Mouse (Mus musculus) heart, adult 11 months (tissue): ENCODE measurements around the gene Fam83f.

Experiments used
- DNase-seq: peaks from one replicate; pipeline ENCODE4 v3.0.0; 2022

Gene Fam83f

DNA sequence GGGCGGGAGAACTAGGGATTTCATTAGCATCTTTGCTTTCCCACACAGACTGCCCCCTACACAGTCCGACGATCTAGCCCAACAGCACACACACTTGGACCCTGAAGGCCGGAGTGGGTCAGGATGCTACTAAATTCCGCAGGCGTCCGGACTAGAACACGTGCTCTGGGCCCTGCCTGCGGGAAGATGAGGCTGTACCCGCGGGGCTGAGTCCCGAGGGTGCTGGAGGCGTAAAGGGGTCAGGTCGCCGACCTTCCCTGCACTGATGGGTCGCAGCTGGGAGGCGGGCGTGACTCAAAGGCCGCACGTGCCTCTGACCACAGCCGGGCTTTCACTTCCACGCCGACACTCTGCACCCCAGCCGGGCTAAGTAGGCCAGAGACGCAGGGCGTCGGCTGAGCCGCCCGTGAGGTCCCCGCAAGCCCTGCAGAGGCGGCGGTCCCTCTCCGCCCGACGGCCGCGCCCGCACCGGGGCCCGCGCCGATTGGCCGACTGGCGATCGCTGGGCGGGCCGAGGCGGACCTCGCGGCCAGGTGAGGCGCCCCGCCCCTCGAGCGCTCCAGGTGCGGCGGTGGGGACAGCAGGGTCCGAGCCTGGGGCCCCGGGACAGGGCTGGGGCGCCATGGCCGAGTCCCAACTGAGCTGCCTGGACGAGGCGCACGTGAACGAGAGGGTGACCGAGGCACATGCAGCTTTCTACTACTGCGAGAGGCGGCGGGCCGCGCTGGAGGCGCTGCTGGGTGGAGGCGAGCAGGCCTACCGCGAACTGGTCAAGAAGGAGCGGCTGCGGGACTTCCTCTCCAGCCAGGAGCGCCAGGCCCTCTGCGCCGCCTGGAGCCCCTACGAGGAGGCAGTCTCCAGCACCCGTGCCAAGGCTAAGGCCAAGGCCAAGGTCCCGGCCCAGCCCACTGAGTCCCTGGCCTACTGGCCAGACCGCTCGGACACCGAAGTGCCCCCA, at the start of gene Fam83f:
TSS of gene Fam83f (plus strand) at position 553 of the 958 bp plus-strand sequence.
- DNase-seq, result peak; percentile 96

DNA sequence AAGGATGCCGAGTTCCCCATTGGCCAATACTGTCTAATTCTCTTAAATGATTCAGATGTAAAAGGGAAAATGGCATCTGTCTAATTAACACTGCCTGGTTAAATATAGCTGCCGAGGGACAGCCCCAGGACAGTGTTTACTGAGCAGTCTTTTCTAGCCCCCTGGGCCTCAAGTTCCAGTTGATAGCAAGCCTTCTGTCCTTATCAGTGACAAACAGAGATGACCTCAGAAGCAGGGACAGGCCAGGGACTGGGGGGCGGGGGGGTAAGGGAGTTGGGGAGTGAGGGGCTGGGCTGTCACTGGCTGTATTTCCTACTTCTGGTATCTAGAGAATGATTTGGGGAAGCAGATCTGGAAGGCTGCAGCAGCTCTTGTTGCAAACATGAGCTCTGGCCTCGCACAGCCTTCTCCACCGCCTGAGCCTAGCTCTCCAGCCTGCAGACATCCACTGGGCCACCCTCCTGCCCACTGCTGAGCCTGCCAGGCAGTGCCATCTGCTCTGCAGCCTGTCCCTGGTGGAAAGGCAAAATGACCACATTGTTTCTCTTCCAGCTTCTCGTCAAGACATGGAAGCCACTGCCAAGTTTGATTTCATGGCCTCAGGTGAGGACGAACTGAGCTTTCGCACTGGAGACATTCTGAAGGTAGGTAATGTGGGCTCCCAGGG, 48.3 kb upstream of the Fam83f start:
- no peak for DNase-seq

DNA sequence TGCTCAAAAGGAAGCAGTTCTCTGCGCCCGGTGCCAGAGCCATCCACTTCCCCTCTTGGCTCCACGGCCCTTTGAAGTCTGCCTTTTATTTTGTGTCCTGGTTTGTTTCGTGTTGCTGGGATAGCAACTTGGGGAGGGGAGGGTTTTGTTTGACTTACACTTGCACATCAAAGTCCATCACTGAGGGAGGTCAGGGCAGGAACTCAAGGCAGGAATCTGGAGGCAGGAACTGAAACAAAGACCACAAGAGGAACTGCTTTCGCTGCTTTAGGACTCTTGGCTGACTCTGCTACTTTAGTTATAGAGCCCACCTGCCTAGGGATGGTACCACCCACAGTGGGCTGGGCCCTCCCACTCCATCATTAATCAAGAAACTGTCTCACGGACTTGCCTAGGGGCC, 45.2 kb upstream of the Fam83f start:
- no peak for DNase-seq

DNA sequence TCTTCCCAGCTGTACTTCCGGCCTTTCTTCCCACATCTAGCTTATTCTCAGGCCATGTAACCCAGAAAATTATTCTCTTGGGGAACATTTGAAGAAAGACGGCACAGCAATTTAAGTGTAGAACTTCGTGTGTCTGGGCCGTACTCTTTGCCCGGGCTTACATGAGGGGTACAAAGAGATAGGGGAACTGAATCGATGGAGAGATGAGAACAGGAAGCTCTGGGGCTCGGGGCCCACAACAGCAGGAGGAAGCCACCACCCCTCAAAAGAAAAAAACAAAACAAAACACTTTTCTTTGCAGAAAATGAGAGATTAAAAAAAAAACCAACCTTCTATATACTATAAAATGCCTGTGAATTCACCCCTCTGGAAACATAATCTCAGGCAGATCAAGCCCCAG, 41.5 kb upstream of the Fam83f start:
- no peak for DNase-seq

DNA sequence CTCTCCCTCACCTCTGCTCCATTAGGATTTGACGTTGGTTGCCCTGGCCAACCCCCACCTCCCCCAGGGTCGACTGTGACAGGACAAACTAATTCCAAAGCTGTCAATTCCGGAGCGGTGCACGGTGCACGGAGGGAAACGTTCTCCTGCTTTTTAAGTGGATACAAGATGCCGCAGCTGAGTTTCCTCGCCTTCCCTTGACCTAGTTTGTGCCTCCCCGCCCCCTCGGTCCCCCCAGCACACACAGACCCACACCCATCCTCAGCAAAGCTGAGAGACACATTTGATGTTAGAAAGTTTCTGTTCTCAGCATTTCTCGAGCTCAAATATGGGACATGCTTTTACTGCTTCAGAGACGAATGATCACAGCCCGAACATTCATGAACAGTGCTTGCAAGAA, 40.9 kb upstream of the Fam83f start:
- no peak for DNase-seq

DNA sequence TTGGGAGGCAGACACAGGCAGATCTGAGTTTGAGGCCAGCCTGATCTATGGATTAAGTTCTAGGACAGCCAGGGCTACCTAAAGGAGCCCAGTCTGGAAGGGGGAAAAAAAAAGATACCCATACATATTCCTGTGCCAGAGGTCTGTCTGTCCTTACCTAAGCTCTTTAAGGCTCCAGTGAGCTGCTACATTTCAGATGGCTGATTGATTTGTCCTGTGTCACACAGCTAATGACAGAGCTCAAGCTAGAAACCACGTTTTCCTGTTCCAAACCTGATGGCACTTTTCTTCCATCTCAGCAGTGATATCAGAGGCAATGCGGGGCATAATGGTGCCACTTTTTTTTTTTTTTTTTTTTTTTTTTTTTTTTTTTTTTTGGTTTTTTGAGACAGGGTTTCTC, 40.3 kb upstream of the Fam83f start:
- no peak for DNase-seq

DNA sequence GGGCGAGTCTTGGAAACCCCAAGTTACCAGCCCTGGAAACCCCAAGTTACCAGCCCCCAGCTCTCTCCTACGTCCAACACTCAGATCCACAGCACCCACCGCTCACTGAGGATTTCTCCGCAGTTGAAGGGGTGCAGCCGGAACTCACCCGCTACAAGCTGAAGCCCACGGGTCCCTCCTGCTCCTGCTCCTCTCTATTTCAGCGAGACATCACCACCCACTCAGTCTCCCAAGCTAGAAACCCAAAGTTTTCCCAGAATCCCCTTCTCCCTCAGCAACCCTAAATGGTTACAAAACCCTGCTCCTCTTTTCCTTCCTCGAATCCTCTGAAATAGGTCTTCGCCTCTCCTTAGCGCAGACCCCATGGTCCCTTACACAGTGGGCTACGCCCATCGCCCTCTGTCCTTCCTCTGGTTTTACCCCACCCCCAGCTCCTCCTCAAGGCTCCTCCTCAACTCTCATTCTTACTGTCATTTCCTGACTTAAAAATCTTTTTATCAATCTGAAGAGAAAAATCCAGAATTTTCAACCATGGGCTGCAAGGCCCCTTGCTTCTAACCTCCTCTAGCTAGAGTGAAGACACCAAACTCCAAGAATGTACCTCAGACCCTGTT, 39.3 kb upstream of the Fam83f start:
- DNase-seq, result no peak

DNA sequence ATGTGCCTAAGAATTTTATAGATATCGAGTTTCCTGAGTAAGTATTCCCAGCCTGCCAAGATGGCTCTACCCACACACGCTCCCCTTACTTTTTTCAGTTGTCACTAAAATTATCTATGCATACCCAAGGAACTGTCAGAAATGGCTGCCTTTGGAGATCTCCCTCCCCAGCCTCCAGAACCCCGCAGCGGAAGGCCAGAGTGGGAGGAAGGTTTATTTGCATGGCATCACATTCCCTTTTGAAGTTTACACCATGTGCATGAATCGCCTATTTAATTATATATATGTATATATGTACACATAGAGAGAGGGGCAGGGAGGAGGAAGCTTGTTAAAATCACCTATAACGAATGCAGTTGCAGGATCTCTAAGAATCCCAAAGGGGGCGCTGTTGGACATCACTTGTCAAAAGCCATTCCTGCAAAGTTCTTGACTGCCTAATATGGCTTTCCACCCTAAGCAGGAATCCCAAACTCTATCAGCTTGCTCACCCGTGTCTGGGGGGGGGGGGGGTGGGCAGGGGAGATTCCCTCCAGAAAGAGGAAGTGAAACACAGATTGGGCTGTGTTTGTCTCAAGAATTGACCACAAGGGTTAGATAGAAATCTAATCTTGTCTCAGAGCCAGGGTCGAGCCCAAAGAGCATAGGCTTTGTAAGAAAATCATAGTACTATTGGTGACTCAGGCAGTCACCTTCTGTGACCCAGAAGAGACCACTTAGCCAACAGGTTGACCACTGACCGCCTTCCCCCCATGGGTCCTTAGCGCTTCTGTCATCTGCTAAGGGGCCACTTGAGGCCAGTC, 37.1 kb upstream of the Fam83f start:
- peak; percentile 87 for DNase-seq

DNA sequence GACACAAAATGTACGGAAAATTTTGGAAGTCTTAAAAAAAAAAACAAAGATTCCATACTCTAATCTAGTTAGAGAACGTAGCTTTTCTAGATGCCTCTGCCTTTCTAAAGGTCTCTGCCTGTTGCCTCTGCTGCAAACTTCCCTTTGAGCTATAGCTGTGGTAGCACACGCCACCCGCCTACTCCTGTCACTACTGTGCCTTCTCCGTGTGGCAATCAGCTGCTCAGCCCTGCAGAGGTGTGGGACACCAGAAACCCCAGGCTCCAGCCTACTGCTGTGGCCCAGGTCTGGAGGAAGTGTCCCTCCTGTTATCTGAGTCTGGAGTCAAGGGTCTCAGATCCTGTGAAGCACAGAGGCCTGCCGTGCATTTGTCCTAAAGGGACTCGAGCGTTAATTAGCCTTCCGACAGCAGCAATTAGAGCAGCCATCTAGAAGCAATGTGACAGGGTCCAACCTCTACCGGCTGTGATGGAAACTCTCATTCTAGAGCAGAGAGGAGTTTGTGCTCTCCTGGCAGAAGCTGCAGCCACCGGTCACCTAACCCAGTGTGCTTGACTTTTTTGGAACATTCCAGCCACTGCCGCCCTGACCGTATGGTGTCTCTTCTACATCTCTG, 34.8 kb upstream of the Fam83f start:
- no peak for DNase-seq

DNA sequence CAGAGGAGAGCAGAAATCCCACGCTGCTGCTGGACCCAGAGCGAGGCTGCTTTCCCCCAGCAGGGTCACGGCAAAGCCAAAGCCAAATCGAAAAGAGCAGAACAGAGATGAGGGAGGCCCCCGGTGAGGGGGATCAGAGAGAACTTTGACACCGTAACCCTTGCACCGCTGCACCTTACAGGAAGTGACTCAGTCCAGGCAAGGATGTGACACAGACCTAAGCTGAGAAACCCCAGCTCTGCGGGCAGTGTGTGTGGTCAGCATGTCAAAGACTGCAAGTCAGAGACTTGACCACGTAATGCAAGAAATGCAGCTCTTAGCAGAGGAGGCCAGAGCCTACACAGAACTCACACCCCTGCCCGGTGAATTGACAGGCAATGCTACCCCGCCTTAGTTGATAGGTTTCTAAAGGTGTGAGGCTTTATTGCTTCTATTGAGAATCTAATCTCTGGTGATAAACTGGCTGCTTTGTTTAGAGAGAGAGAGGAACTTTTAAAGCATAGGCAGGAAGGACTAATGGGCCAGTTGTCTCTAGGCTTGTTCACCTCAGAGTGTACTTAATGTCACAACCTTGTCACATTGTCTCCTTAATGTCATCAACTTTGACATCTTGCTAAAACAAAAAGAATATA, 32.5 kb upstream of the Fam83f start:
- peak; percentile 88 for DNase-seq

DNA sequence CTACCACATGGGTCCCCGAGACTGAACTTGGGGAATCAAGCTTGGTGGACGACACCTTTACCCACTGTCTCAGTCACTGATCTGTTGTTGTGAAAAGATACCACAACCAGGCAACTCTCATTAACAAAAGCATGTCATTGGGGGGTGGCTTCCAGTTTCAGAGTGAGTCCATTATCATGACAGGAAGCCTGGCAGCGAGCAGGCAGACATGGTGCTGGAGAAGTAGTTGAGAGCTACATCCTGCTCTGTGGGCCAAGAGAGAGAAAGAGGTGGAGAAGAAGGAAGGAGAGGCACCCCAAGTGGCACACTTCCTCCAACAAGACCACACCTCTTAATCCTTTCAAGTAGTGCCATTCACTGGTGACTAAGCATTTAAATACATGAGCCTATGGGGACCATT, 31.8 kb upstream of the Fam83f start:
- no peak for DNase-seq

DNA sequence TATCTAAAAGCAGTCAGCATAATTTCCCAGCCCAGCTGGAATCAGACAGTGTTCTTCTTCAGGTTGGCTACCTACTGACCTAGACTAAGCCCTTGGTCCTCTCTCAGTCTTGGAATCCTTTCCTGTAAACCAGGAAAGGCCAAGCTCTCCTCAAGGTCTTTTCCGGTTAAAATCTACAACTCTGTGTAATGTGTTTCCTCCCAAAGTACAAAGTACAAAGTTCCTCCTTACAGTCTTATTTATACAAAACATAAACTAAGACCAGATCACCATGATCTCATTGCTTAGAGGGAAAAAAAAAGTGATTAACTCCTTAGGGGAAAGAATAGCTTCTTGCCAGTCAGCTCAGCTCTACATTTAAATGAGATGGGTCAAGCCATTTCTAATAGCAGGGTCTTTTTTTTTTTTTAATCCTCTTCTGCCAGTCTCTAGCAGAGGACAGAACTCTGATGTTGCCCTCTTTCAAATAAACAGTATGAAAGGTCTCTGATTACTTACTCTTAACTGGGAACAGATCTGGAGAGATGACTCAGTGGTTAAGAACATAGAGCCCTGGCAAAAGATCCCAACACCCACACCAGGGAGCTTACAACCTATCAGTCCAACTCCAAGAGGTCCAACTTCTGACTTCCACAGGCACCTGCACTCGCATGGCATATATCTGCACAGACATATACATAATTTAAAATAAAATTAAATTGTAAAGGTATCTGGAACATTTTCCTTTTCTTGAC, 29.8 kb upstream of the Fam83f start:
- no peak for DNase-seq

DNA sequence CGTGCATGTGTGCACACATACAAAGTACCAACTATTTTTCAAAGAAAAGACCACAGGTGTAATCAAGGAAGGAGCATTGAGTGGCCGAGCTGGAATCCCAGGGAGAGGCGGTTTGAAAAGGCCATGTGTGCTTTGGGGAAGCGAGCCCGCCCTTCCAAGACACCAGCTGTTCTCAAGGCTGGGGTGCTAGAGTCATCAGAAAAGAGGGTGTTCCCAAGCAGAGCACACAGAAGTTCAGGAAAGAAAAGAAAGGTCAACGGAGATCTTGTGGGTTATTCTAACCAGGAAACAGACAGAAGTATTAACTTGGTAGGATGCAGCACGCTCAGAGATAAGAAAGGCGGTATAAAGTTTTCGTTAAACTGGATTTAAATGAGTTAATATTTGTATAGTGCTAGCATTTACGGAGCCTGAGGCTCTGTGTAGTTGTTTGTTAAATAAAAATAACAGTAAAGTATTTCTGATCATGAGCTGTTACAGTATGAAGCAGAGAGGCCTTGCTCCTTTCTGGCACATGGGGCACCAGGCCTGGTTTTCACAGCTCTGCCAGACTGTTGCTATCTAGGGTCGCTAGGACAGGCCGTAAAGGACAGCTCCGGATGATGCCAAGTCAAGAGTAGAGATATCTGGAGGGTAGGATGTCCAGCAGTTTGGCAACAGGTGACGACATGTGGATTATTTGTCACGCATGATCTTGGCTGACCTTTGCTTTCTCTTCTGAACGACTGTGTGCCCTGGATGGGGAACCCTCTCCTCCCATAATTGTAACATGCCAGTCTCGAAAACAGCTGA, 26.4 kb upstream of the Fam83f start:
- no peak for DNase-seq

DNA sequence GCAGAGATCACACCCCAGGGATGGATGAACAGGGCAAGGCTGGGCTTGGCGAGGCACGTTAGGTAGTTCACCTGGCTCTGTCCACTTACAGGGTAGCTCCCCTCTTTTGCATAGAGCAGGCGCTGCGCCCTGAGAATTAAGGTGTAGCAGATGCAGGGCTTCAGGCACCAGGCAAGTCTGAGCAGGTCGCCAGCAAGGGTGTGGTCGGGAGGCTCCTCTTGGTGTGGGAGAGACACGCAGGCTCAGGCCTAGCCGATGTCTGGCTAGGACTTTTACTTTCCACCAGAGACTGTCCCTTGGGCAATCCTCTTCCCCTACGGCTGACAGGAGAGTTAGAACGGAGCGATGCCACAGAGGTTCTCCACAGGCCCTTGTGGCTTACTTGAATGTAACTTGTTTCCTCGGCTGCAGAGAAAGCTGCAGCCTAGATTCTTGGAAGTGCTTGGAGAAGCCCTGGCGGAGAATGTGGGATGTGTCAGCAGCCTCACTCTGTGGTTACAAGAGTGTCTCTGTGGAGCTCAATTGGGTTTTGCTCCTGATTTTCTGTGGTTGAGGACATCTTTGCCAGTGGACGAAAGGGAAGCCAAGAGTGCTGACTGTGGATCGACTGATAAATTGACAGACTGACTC, 22.6 kb upstream of the Fam83f start:
- no peak for DNase-seq

DNA sequence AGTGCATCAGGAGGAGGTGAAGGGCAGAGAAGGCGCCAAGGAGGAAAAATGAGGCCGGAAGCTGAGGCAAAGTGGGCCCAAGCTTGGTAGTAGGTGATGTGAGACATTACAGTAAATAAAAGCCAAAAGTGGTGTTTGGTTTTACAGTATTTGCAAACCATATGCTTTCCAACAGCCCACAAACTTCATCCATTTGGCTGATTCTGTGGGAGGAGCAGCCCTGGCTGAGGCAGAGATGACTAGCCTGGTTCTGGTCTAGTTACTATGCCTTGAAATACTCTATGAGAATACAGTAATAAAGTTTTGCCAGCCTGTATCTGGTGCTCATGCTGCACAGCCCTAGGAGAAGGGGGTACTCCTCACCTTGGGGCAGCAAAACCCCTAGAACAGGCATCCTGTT, 21.2 kb upstream of the Fam83f start:
- no peak for DNase-seq

DNA sequence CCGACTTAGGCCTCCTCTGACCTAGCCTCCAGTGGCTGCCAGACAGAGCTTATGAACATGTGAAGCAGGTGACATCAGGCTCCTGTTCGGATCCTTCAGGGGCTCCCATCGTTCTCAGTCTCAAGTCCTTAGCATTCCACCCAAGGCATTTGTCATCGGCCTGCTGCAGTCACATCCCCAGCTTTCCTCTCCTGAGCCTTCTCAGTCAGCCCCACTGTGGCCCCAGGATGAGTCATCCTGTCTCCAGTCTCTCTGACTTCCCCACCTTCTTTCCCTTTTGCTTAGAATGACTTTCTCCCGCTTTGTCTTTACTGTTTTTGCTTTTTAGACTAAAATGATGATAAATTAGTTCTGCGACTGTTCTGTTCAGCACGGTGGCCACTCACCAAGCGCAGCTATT, 17.8 kb upstream of the Fam83f start:
- no peak for DNase-seq

DNA sequence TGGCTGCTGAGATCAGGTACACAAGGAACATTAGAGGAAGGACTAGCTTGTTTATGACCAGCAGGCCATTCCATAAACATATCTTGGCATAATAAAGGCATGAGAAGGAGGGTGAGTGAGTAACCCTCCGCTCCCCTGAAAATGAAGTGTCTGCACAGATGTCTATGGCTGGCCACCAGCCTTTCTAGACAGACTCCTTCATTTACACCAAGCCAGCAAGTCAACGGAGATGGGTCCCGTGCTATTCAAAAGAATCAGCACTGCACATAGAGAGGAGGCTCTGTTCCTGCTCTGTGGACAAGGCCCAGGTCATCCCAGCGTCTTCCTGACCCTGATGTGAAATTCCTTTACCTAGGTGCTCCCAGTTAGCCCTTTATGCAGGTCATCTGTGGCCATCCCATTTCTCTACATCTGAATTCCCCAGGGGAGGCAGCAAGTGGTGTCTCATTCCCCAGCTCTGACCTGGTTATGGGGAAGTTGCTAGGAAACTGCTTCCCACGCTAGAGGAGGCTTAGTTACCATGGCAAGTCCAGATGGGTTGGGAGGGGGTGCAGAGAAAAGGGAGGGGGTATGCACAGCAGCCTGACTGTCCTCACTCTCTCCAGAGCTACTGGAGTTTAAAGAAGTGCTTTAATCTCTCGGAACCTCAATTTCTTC, 12.7 kb upstream of the Fam83f start:
- DNase-seq, result no peak

DNA sequence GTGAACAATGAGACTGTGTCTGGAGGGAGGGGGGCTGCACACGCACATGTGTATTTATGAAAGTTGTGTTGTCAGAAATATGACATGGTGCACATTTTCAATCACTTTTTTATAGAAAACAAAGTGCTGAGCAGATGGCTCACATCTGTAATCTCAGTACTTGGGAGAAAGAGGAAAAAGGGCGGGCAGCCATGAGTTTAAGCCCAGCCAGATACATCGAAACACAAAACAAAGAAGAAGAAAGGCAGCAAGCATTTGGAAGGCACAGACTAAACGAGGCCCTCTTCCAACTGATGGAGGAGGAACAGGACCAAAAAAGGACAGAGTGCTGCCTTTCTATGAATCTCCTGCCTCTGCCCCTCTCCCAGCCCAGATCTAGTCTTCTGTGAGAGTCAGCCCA, 10.7 kb upstream of the Fam83f start:
- no peak for DNase-seq

DNA sequence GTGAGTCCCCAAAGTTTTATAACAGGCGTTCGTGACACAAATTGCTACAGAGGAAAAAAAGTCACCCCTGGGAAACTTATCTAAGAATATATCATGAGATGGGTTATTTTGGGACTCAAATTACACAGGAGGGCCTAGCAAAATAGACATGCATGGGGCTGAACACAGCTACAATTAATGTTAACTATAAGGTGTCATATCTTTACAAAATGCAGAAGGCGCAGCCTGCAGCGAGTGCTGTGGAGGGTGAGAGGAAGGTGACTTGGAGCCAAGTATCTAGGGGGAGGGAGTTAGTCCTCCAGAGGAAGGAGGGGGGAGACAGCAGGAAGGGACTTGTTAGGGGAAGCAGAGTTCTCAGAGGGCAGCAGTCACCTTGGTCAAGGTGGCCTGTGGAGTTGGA, 7.2 kb upstream of the Fam83f start:
- DNase-seq, result no peak
